Mouse (Mus musculus) heart, postnatal 0 days (tissue): ENCODE data around the gene Pdzd2. TPM values are rescaled to one million over a fixed set of nuclear protein-coding genes. Genes with fewer than 3 reads are reported as not detected.

Experiments
- ATAC-seq: fragments of 200-750 bp; cut with Nextera tagmentation; 2 replicates; pipeline ENCODE4 v1.8.0; 2017; ENCODE audit warnings: low read depth, moderate number of reproducible peaks, moderate library complexity; ENCODE audit not compliant: insufficient read depth
- DNase-seq: peaks from one replicate; pipeline ENCODE4 v3.0.0-alpha.2; 2016; ENCODE audit warnings: low spot score
- H3K27ac ChIP-seq: fragments of 300-500 bp; sonication (generic); 2 replicates; pipeline ENCODE4 v1.5.1; 2014; ENCODE audit warnings: low read depth, mild to moderate bottlenecking
- H3K27me3 ChIP-seq: fragments of 300-500 bp; sonication (generic); 2 replicates; pipeline ENCODE4 v1.6.1; 2014; ENCODE audit warnings: low read length, mixed read lengths; ENCODE audit not compliant: control insufficient read depth, insufficient read depth
- H3K36me3 ChIP-seq: fragments of 300-500 bp; sonication (generic); replicated peaks from 2 replicates; pipeline ENCODE4 v1.6.1; 2014; ENCODE audit warnings: low read length, mixed read lengths; ENCODE audit not compliant: control insufficient read depth, insufficient read depth
- H3K4me1 ChIP-seq: fragments of 300-500 bp; sonication (generic); 2 replicates; pipeline ENCODE4 v1.6.1; 2014; ENCODE audit warnings: antibody characterized with exemption; ENCODE audit not compliant: control insufficient read depth, insufficient read depth
- H3K4me2 ChIP-seq: fragments of 300-500 bp; sonication (generic); 2 replicates; pipeline ENCODE4 v1.6.1; 2014; ENCODE audit warnings: low read depth, mild to moderate bottlenecking, low read length, moderate library complexity
- H3K4me3 ChIP-seq: fragments of 300-500 bp; sonication (generic); 2 replicates; pipeline ENCODE4 v1.5.1; 2014; ENCODE audit warnings: low read depth, low read length
- H3K9ac ChIP-seq: fragments of 300-500 bp; sonication (generic); replicated peaks from 2 replicates; pipeline ENCODE4 v1.6.1; 2014; ENCODE audit warnings: low read depth, low read length, mixed read lengths
- H3K9me3 ChIP-seq: fragments of 300-500 bp; sonication (generic); replicated peaks from 2 replicates; pipeline ENCODE4 v1.6.1; 2016; ENCODE audit warnings: low read length; ENCODE audit not compliant: control insufficient read depth
- CTCF ChIP-seq: IDR thresholded peaks from 2 replicates; pipeline ENCODE4 v1.5.1; 2016; ENCODE audit warnings: antibody characterized with exemption, control low read depth, low read depth
- EP300 ChIP-seq: IDR thresholded peaks from 2 replicates; pipeline ENCODE4 v1.6.1; 2016; ENCODE audit warnings: antibody characterized with exemption, low read depth
- WGBS: fragments of 180-500 bp; shearing (Covaris S2); extraction: QIAGEN DNeasy Blood & Tissue Kit; methylation state at CpG from one replicate; pipeline ENCODE4 v1.1.7; 2014; 5-methylcytosine and 5-hydroxymethylcytosine counted together
- polyA plus RNA-seq: library from polyadenylated mRNA; unstranded; fragments of >200 nt; fragmentation: Nextera tagmentation; extraction: Ambion mirVana; gene quantifications from 2 replicates; pipeline ENCODE4 v1.2.1, GENCODE M21; 2015
- total RNA-seq: library from RNA; depleted of rRNA; stranded (reverse); fragments of >200 nt; gene quantifications from 2 replicates; pipeline ENCODE4 v1.2.3, GENCODE M21; 2014; ENCODE audit warnings: low replicate concordance

Gene Pdzd2
- total and polyA plus RNA-seq, 2 experiments from 2014 or later: 36.1 to 86.0 TPM

DNA sequence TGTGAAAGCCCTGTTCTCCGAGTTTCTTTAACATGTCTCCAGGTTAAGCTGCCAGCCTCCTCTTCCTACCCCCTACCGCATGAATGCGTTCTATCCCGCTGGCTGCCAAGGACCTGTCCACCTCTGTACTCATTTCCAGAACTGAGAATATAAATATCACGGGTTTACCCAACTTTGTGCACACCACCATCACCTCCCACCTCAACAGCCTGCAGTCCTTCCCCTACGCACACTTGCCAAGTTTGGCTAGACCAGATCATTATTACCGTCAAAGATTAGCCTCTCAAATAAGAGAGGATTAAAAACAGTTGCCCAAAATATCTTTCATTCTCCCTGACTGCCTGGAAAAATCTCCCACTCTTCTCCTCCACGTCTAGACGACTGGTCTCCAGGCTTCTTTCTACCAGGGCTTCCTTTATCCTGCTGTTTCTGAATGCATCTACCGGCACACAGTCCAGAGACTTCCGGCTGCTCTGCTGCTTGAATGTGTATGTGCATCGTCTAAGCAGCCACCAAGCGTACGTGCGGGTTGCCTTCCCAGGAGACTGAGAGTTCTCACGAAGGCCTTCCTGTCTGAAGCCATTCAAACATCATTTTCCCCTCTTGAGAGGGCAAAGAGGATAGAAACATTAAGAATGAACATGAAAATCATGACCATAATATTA is 324.1 kb downstream of the Pdzd2 start:
- DNase-seq (peak; percentile 26), ATAC-seq (peak; percentile 35)
- TF ChIP-seq CTCF: no peak
- no peak for TF ChIP-seq EP300
- Histone ChIP-seq H3K9me3 (no peaks in the 10 kb centered on the region), H3K27me3 (no peaks in the 10 kb centered on the region), H3K4me3 (no peak overlapping the region), H3K4me1 (0 out of 2 replicates have a peak, but pooled peaks cover 3% of the 10 kb centered on the region), H3K9ac (no peak overlapping the region), H3K4me2 (no peak overlapping the region), H3K36me3 (peaks cover 8% of the 10 kb centered on the region; the same call in 1 of the 2 replicates), H3K27ac (peak overlapping the region; percentile 55)
- 52% methylated on average over 16 of the region's 16 CpGs for WGBS

DNA sequence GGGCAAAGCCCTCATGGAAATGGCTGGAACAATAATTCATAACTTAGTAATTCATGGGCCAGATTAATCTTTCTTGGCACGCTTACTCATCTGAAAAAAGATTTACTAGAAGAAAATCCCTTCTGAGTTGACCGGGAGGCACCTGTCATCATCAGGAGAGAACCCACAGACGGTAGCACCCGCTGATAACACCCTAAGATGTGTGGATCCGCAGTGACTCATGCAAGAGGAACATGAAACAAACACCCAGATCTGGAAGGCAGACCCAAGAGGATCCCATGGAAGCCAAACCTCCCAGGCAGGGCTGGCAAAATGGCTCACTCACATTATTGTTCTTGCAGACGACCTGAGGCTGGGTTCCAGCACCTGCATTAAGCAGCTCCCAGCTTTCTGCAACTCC is 325.0 kb downstream of the Pdzd2 start:
- WGBS: 67% methylated on average over 6 of the region's 6 CpGs

DNA sequence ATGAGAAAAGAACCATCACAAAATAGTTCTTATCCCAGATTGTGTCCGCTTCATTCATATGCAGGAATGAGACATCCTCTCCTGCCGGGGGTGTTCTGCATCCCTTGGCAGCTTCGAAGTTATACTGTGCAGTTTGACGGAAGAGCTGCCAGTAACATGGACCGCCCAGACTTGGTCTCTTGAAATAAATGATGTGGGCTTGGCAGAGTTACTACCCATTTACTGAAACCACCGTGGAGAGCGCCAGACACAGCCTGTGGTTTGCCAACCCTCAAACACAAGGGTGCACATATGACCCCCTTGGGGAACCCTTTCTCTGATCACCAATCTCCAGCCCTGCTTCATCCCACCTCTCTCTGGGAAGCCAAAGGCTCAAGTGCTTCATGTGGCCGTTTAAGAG is 331.5 kb downstream of the Pdzd2 start:
- DNase-seq (no peak), ATAC-seq (no peak)
- no peaks in the 10 kb centered on the region for H3K27me3 ChIP-seq
- no peaks in the 10 kb centered on the region for H3K9me3 ChIP-seq
- H3K9ac ChIP-seq: no peak overlapping the region
- TF ChIP-seq CTCF (no peak), EP300 (no peak)
- 81% methylated on average over 8 of the region's 8 CpGs for WGBS
- H3K4me1 ChIP-seq: no peaks in the 10 kb centered on the region
- no peak overlapping the region for H3K4me3 ChIP-seq
- H3K4me2 ChIP-seq: no peak overlapping the region
- H3K27ac ChIP-seq: no peak overlapping the region
- H3K36me3 ChIP-seq: peaks cover 30% of the 10 kb centered on the region

More for the DNA sequence above, 325.0 kb downstream of the Pdzd2 start:
- no peak overlapping the region for H3K4me2 ChIP-seq
- H3K4me3 ChIP-seq: no peak overlapping the region
- H3K36me3 ChIP-seq: 0 out of 2 replicates have a peak, but pooled peaks cover 8% of the 10 kb centered on the region
- H3K9ac ChIP-seq: no peak overlapping the region
- TF ChIP-seq CTCF (no peak), EP300 (no peak)
- H3K4me1 ChIP-seq: 0 out of 2 replicates have a peak, but pooled peaks cover 3% of the 10 kb centered on the region
- ATAC-seq (no peak), DNase-seq (no peak)
- no peaks in the 10 kb centered on the region for H3K9me3 ChIP-seq
- H3K27ac ChIP-seq: no peak overlapping the region
- H3K27me3 ChIP-seq: no peaks in the 10 kb centered on the region

DNA sequence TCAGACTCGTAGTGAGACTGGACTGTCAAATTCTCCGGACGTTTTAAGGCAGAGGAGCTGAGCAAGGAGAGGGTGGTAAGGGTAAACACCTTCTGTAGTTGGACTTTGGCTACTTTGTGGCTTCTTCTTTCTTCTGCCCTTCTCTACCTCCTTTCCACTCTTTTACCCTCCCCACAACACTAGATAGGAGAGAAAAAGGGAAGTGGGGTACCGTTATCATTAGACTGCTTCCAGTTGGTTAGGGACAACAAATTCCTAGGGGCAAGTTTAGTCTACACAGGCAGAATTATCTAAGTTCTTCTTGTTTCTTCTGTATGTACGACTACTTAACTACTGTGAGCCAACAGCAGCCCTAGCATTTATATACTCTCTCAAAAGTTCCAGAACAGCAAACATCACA is 334.1 kb downstream of the Pdzd2 start:
- H3K27me3 ChIP-seq: no peaks in the 10 kb centered on the region
- 77% methylated on average over 5 of the region's 5 CpGs for WGBS
- H3K4me3 ChIP-seq: no peak overlapping the region
- DNase-seq (no peak), ATAC-seq (no peak)
- no peaks in the 10 kb centered on the region for H3K4me1 ChIP-seq
- peaks cover 52% of the 10 kb centered on the region for H3K36me3 ChIP-seq
- no peak overlapping the region for H3K9ac ChIP-seq
- no peak overlapping the region for H3K4me2 ChIP-seq
- TF ChIP-seq EP300 (no peak), CTCF (no peak)
- H3K27ac ChIP-seq: no peak overlapping the region
- no peaks in the 10 kb centered on the region for H3K9me3 ChIP-seq

DNA sequence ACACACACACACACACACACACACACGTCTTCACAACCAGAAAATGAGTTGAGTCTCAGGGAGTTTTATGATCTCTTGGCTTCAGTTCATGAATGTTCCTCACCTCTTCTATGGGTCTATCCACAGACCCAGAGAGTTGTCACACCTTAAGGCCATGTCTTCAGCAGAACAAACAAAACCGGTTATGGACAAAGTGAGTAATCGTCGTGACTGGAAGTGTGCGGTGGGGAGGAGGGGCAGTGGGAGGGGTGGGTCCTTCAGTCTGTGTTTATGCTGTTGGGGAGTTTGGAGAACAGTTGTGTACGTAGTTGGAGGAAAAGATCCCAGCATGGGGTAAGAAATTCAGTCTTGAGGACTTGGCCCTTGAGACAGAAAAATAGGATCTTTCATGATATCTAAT is 342.7 kb downstream of the Pdzd2 start:
- no peak for DNase-seq
- H3K4me2 ChIP-seq: no peak overlapping the region
- ATAC-seq: no peak
- peaks cover 60% of the 10 kb centered on the region for H3K36me3 ChIP-seq
- no peak overlapping the region for H3K9ac ChIP-seq
- H3K27me3 ChIP-seq: no peaks in the 10 kb centered on the region
- 81% methylated on average over 6 of the region's 6 CpGs for WGBS
- no peaks in the 10 kb centered on the region for H3K9me3 ChIP-seq
- no peak overlapping the region for H3K4me3 ChIP-seq
- TF ChIP-seq EP300 (no peak), CTCF (no peak)
- H3K4me1 ChIP-seq: no peaks in the 10 kb centered on the region
- no peak overlapping the region for H3K27ac ChIP-seq

DNA sequence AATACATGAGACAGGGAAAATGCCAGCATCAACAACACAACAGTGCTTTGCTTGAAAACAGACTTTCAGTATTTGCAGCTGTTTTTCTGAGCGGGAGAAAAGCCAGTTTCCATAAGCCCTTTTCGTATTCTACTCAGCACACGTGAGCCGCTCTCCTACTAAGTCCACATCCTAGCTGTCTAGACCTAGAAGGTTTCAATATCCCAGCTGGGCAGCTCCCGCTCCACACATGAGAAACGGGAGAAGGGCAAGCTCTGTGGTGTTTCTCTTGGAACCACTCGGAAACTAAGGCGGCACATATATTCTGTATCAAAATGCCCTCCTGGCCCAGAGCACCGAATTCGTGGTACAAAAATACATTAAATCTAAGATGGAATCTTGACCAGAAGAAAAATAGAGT is 345.0 kb downstream of the Pdzd2 start:
- Histone ChIP-seq H3K4me2 (no peak overlapping the region), H3K36me3 (peaks cover 48% of the 10 kb centered on the region), H3K4me1 (no peaks in the 10 kb centered on the region), H3K4me3 (no peak overlapping the region), H3K9me3 (no peaks in the 10 kb centered on the region), H3K27ac (no peak overlapping the region), H3K27me3 (no peaks in the 10 kb centered on the region), H3K9ac (no peak overlapping the region)
- 86% methylated on average over 10 of the region's 10 CpGs for WGBS
- no peak for ATAC-seq
- TF ChIP-seq EP300 (no peak), CTCF (no peak)
- DNase-seq: no peak
